Mouse (Mus musculus): Measurements from ENCODE around the gene Vps53. TPM values are rescaled to one million over a fixed set of nuclear protein-coding genes. Genes with fewer than 3 reads are reported as not detected.

Vps53 gene
- polyA plus RNA-seq, 1 experiment from 2014 or later: 36.9 TPM

GRCm38 (mm10) chr11:76137996-76138395 is 41.5 kb downstream of the Vps53 start:
- no peak overlapping the region for H3K9ac ChIP-seq
- no peak overlapping the region for H3K4me2 ChIP-seq
- no peaks in the 10 kb centered on the region for H3K9me3 ChIP-seq
- no peaks in the 10 kb centered on the region for H3K27me3 ChIP-seq
- WGBS: 81% methylated on average over 3 of the region's 3 CpGs
- no peaks in the 10 kb centered on the region for H3K4me1 ChIP-seq
- H3K36me3 ChIP-seq: peaks cover 18% of the 10 kb centered on the region; the same call in 1 of the 2 replicates
- no peak overlapping the region for H3K4me3 ChIP-seq
- H3K27ac ChIP-seq: no peak overlapping the region
- no peak for ATAC-seq (ENCODE audit: borderline replicate concordance, extremely low read depth, low FRiP score, low TSS enrichment)

- no peaks in the 10 kb centered on the region for H3K4me1 ChIP-seq
- H3K27ac ChIP-seq: no peak overlapping the region
- ATAC-seq (ENCODE audit: borderline replicate concordance, extremely low read depth, low FRiP score, low TSS enrichment): no peak
- no peak overlapping the region for H3K9ac ChIP-seq
- no peak overlapping the region for H3K4me2 ChIP-seq
- H3K4me3 ChIP-seq: no peak overlapping the region
- WGBS: 77% methylated on average over 7 of the region's 7 CpGs
- H3K36me3 ChIP-seq: peaks cover 21% of the 10 kb centered on the region; the same call in 1 of the 2 replicates
- no peaks in the 10 kb centered on the region for H3K27me3 ChIP-seq
- no peaks in the 10 kb centered on the region for H3K9me3 ChIP-seq
These were observed 43.6 kb downstream of the Vps53 start for GRCm38 (mm10) chr11:76135641-76136437.

- Histone ChIP-seq H3K27me3 (no peaks in the 10 kb centered on the region), H3K9me3 (no peaks in the 10 kb centered on the region), H3K4me1 (peaks cover 2% of the 10 kb centered on the region; the same call in 1 of the 2 replicates), H3K4me3 (no peak overlapping the region), H3K36me3 (peaks cover 12% of the 10 kb centered on the region; the same call in 1 of the 2 replicates), H3K27ac (peak overlapping the region; percentile 18; the same call in 1 of the 2 replicates), H3K9ac (no peak overlapping the region), H3K4me2 (no peak overlapping the region)
- WGBS: 65% methylated on average over 5 of the region's 5 CpGs
- no peak for ATAC-seq (ENCODE audit: borderline replicate concordance, extremely low read depth, low FRiP score, low TSS enrichment)
These were observed 48.6 kb downstream of the Vps53 start for GRCm38 (mm10) chr11:76130859-76131258.

- Histone ChIP-seq H3K9me3 (no peaks in the 10 kb centered on the region), H3K36me3 (no peaks in the 10 kb centered on the region), H3K4me3 (no peak overlapping the region), H3K9ac (no peak overlapping the region), H3K4me2 (no peak overlapping the region), H3K27ac (peak overlapping the region; percentile 75), H3K27me3 (no peaks in the 10 kb centered on the region), H3K4me1 (peaks cover 23% of the 10 kb centered on the region)
- ATAC-seq (ENCODE audit: borderline replicate concordance, extremely low read depth, low FRiP score, low TSS enrichment): no peak
- WGBS: 54% methylated on average over 8 of the region's 8 CpGs
These were observed 54.1 kb downstream of the Vps53 start for GRCm38 (mm10) chr11:76125386-76125785.

GRCm38 (mm10) chr11:76123517-76123916 is 55.9 kb downstream of the Vps53 start:
- WGBS: 95% methylated on average over 1 of the region's 1 CpGs

GRCm38 (mm10) chr11:76122571-76122970 is 56.9 kb downstream of the Vps53 start:
- 80% methylated on average over 2 of the region's 2 CpGs for WGBS
- no peak for ATAC-seq (ENCODE audit: borderline replicate concordance, extremely low read depth, low FRiP score, low TSS enrichment)

More at GRCm38 (mm10) chr11:76123517-76123916, 55.9 kb downstream of the Vps53 start:
- H3K9me3 ChIP-seq: no peaks in the 10 kb centered on the region
- no peaks in the 10 kb centered on the region for H3K27me3 ChIP-seq
- H3K36me3 ChIP-seq: no peaks in the 10 kb centered on the region
- H3K27ac ChIP-seq: no peak overlapping the region
- no peak overlapping the region for H3K4me2 ChIP-seq
- no peak for ATAC-seq (ENCODE audit: borderline replicate concordance, extremely low read depth, low FRiP score, low TSS enrichment)
- H3K4me3 ChIP-seq: no peak overlapping the region
- H3K4me1 ChIP-seq: peaks cover 30% of the 10 kb centered on the region
- no peak overlapping the region for H3K9ac ChIP-seq

GRCm38 (mm10) chr11:76121086-76121485 is 58.4 kb downstream of the Vps53 start:
- H3K4me3 ChIP-seq: no peak overlapping the region
- H3K27me3 ChIP-seq: no peaks in the 10 kb centered on the region
- H3K36me3 ChIP-seq: peaks cover 10% of the 10 kb centered on the region
- WGBS: 71% methylated on average over 4 of the region's 4 CpGs
- no peak for ATAC-seq (ENCODE audit: borderline replicate concordance, extremely low read depth, low FRiP score, low TSS enrichment)
- no peak overlapping the region for H3K9ac ChIP-seq
- H3K27ac ChIP-seq: peak overlapping the region; percentile 85; the same call in 1 of the 2 replicates
- peaks cover 30% of the 10 kb centered on the region for H3K4me1 ChIP-seq
- H3K9me3 ChIP-seq: no peaks in the 10 kb centered on the region
- H3K4me2 ChIP-seq: no peak overlapping the region

More at GRCm38 (mm10) chr11:76122571-76122970, 56.9 kb downstream of the Vps53 start:
- Histone ChIP-seq H3K4me1 (peaks cover 30% of the 10 kb centered on the region), H3K36me3 (no peaks in the 10 kb centered on the region), H3K4me3 (no peak overlapping the region), H3K9me3 (no peaks in the 10 kb centered on the region), H3K9ac (no peak overlapping the region), H3K27ac (no peak overlapping the region), H3K4me2 (no peak overlapping the region), H3K27me3 (no peaks in the 10 kb centered on the region)

- WGBS: 24% methylated on average over 10 of the region's 10 CpGs
- H3K9ac ChIP-seq: no peak overlapping the region
- H3K9me3 ChIP-seq: no peaks in the 10 kb centered on the region
- no peak overlapping the region for H3K4me3 ChIP-seq
- H3K27ac ChIP-seq: peak overlapping the region; percentile 85
- H3K4me2 ChIP-seq: no peak overlapping the region
- peaks cover 24% of the 10 kb centered on the region for H3K4me1 ChIP-seq
- ATAC-seq (ENCODE audit: borderline replicate concordance, extremely low read depth, low FRiP score, low TSS enrichment): peak; percentile 52; the same call in 1 of the 2 replicates
- H3K36me3 ChIP-seq: peaks cover 10% of the 10 kb centered on the region
- no peaks in the 10 kb centered on the region for H3K27me3 ChIP-seq
These were observed 59.0 kb downstream of the Vps53 start for GRCm38 (mm10) chr11:76120407-76120901.

GRCm38 (mm10) chr11:76110416-76110815 is 69.0 kb downstream of the Vps53 start:
- Histone ChIP-seq H3K27ac (no peak overlapping the region), H3K9ac (no peak overlapping the region), H3K36me3 (0 out of 2 replicates have a peak, but pooled peaks cover 7% of the 10 kb centered on the region), H3K27me3 (no peaks in the 10 kb centered on the region), H3K4me3 (no peak overlapping the region), H3K4me1 (peaks cover 24% of the 10 kb centered on the region), H3K4me2 (no peak overlapping the region), H3K9me3 (no peaks in the 10 kb centered on the region)
- ATAC-seq (ENCODE audit: borderline replicate concordance, extremely low read depth, low FRiP score, low TSS enrichment): no peak
- 93% methylated on average over 3 of the region's 3 CpGs for WGBS

GRCm38 (mm10) chr11:76106551-76107496 is 72.6 kb downstream of the Vps53 start:
- no peak overlapping the region for H3K4me3 ChIP-seq
- no peaks in the 10 kb centered on the region for H3K36me3 ChIP-seq
- ATAC-seq (ENCODE audit: borderline replicate concordance, extremely low read depth, low FRiP score, low TSS enrichment): peak; percentile 85
- no peak overlapping the region for H3K4me2 ChIP-seq
- H3K9me3 ChIP-seq: no peaks in the 10 kb centered on the region
- no peaks in the 10 kb centered on the region for H3K27me3 ChIP-seq
- H3K9ac ChIP-seq: no peak overlapping the region
- whole genome bisulfite sequencing: 28% methylated on average over 11 of the region's 11 CpGs
- H3K4me1 ChIP-seq: peaks cover 27% of the 10 kb centered on the region
- H3K27ac ChIP-seq: peak overlapping the region; percentile 79

GRCm38 (mm10) chr11:76101154-76101553 is 78.3 kb downstream of the Vps53 start:
- H3K4me2 ChIP-seq: no peak overlapping the region
- no peaks in the 10 kb centered on the region for H3K27me3 ChIP-seq
- no peak overlapping the region for H3K4me3 ChIP-seq
- no peaks in the 10 kb centered on the region for H3K36me3 ChIP-seq
- H3K9ac ChIP-seq: no peak overlapping the region
- H3K4me1 ChIP-seq: peaks cover 48% of the 10 kb centered on the region
- peak; percentile 62; the same call in 1 of the 2 replicates for ATAC-seq (ENCODE audit: borderline replicate concordance, extremely low read depth, low FRiP score, low TSS enrichment)
- peak overlapping the region; percentile 81 for H3K27ac ChIP-seq
- H3K9me3 ChIP-seq: no peaks in the 10 kb centered on the region

Measured in lung, embryonic 15.5 days (tissue).